Mouse (Mus musculus) liver, adult 2 months (tissue): Measurements from ENCODE around the gene Ust.

Experiments used
- CTCF ChIP-seq: fragments of 200-500 bp; IDR thresholded peaks from 2 replicates; pipeline ENCODE4 v1.5.1; 2011; ENCODE audit warnings: low read depth, low read length, control low read depth
- POLR2A ChIP-seq: fragments of 200-500 bp; IDR thresholded peaks from 2 replicates; pipeline ENCODE4 v1.6.1; 2011; ENCODE audit warnings: low read length, control low read depth; ENCODE audit not compliant: insufficient read depth; ENCODE audit errors: extremely low read depth

GRCm38 (mm10) chr10:8525354-8525753 lies 6.7 kb upstream of the Ust start:
- TF ChIP-seq CTCF (no peak), POLR2A (no peak)
